Mouse (Mus musculus) ovary, postnatal 14 days (tissue): ENCODE data around the gene Nol8.

Source experiments
- DNase-seq: peaks from one replicate; pipeline ENCODE4 v3.0.0; 2022; ENCODE audit warnings: low spot score

The Nol8 gene

DNA sequence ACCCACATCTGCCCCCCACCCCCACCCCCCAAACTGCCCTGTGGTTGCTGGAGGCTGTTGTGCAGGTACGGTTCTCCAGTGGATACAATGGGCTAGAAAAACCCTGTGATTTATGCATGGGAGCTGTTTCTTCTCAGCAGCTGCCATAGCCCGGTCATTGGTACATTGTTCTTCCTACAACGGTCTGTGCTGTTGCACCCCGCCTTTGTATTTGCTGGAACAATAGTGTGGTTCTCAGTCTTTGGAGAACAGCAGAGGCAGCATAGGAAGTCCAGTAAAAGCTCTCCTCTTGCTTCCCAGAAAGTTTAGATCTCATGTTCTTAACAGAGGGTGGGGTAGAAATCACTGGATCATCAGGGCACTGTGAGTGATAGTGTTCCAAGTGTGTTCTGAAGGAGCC lies 31.4 kb downstream of the Nol8 start:
- no peak for DNase-seq

- DNase-seq, result no peak
Observed at GRCm38 (mm10) chr13:49691056-49691455, 38.2 kb downstream of the Nol8 start.

GRCm38 (mm10) chr13:49703216-49703779 lies 50.4 kb downstream of the Nol8 start:
- DNase-seq, result no peak

DNA sequence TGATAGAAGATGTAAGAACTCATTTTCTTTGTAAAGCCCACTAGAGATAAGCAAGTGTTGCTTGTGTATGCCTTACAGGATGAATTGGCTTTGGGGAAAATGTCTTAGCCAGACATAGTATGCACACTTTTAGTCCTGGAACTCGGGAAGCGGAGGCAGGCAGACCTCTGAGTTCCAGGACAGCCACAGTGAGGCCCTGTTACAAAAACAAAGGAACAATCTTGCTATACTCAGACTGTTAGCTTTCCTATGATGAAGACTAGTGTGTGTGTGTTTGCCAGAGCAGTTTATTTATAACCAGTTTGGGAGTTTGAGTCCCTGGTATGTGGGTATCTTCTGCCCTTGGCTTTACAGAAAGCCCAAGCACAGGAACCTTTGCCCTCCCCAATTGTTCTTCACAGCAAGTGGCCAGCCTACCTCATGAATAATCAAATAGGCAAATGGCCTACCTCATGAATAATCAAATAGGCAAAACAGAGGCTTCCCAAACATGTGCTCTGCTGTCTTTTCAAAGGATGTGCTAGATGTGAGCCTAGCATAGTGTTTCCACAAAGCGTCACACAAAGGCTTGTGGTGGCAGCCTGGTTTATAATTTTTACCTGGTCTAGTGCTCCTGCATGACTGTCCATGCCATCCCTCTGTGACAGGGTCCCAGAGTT lies 53.3 kb downstream of the Nol8 start:
- no peak for DNase-seq

DNA sequence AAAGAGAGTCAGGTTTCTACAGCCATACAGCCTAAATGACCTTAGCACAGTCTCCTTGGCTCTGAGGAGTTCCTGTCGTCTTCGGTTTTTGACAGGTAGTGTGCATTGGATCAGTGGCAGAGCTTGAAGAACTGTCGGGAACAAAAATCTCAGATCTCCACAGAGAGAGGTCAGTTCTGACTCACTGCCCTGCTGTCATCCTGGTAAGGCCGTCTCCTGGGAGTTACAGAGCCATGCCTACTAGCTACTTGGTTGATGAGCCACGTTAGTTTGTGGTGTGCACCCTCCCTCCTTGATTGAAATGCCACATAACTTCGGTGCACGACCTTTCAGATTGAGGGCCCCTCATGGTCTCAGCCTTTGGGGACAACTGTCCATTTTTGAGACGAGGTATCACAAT lies 55.4 kb downstream of the Nol8 start:
- no peak for DNase-seq

DNA sequence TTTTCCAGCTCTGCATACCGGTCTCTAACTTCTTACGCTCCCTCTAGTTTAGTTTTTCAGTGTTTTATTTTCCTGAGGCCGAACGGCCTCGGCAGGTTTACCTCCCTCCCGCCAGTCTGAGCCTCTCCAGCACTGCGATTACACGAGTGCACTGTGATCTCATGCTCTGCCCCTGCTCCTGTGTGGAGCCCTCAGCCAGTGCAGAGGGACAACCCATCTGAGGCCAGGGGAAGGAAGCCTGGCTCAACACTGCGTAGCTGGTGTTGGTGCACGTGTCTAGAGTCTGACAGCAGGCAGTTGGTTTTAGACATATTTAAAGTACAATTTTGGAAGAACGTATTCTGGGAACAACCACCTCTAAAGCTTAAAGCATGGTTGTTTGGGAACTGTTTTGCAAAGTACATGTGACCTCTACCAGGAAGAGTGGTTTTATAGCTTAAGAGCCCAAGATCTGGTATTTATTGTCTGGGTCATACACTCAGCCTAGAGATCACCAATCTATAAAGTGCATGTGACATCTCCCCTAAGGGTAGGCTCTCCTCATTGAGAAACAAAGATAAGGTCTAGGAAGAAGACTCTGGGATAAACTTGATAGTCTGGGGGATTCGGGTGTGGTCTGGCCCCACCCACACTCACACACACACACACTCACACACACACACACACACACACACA lies 59.3 kb downstream of the Nol8 start:
- no peak for DNase-seq

GRCm38 (mm10) chr13:49719310-49719709 lies 66.4 kb downstream of the Nol8 start:
- DNase-seq, result no peak
